Mouse (Mus musculus): ENCODE data around the gene Lamtor1. TPM values are rescaled to one million over a fixed set of nuclear protein-coding genes. Genes with fewer than 3 reads are reported as not detected.
"Not testable (repeated sequence)": the region's sequence is repeated elsewhere in the genome, so short reads cannot be mapped to it uniquely, and the experiment has no call there.

Lamtor1 gene
- polyA plus RNA-seq, 1 experiment from 2014 or later, result 131 TPM

GRCm38 (mm10) chr7:101902846-101903245, 2.9 kb upstream of the Lamtor1 start:
- Histone ChIP-seq H3K9me3 (no peaks in the 10 kb centered on the region), H3K27ac (replicated peaks) (no peak overlapping the region), H3K36me3 (peaks cover 12% of the 10 kb centered on the region), H3K4me1 (peaks cover 17% of the 10 kb centered on the region), H3K9ac (replicated peaks) (no peak overlapping the region), H3K4me3 (no peak overlapping the region), H3K27me3 (no peaks in the 10 kb centered on the region), H3K4me2 (replicated peaks) (no peak overlapping the region)
- ATAC-seq (ENCODE audit: low FRiP score, low read depth), result no peak

GRCm38 (mm10) chr7:101906287-101906681, 580 bp downstream of the Lamtor1 start, which contains the start of gene Tomt:
TSS of gene Tomt (minus strand) at chr7:101906359.
- Histone ChIP-seq H3K27me3 (no peaks in the 10 kb centered on the region), H3K36me3 (peaks cover 31% of the 10 kb centered on the region), H3K27ac (replicated peaks) (peak within 1 kb of the TSS; percentile 92), H3K9ac (replicated peaks) (peak within 1 kb of the TSS; percentile 78), H3K4me2 (replicated peaks) (peak within 1 kb of the TSS; percentile 67), H3K9me3 (no peaks in the 10 kb centered on the region), H3K4me3 (peak within 1 kb of the TSS; percentile 63), H3K4me1 (peaks cover 22% of the 10 kb centered on the region)
- 21% methylated on average over 11 of the region's 11 CpGs for WGBS
- no peak for ATAC-seq (ENCODE audit: low FRiP score, low read depth)

DNA sequence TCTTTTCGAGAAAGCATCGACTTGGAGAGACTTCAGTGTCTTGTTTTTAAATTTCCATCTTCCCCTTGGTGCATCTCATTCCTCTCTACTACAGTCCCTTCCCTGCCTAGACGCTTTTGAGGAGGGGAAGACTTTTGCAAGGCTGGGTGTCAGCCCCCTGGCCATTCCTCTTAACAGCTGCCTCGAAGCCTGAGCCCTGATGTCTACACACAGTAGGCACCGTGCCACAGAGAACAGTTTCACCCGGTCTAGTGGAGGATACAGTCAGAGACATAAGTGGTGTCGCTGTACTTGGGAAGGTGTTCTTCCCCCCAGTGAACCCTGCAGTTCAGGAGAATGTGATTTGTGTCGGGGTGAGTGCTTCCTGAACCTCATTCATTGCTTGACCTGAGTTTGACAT, 992 bp downstream of the Lamtor1 start:
- 79% methylated on average over 8 of the region's 8 CpGs for WGBS
- no peak for ATAC-seq (ENCODE audit: low FRiP score, low read depth)
- peaks cover 22% of the 10 kb centered on the region for H3K4me1 ChIP-seq

DNA sequence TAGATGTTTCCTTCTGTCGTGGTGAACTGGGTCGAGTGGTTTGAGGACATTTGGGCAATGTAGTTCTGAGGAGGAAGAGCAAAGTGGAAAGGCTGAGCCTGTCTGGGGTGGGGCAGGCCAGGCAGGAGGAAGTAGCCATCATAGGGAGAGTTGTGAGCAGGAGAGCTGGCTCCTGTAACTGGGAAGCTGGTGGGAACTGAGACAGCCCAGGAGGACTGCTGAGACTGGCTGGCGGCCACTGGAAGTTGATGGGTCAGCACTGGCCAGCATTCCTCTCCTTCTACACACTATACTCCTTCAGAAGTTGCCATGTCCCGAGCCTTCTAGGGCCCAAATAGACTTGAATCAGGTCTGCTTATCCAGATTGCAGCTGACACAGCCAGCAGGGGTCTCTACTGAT, 2.7 kb downstream of the Lamtor1 start:
- no peak overlapping the region for H3K27ac ChIP-seq (replicated peaks)
- peak overlapping the region; percentile 34 for H3K9ac ChIP-seq (replicated peaks)
- WGBS, result 80% methylated on average over 4 of the region's 4 CpGs
- peaks cover 39% of the 10 kb centered on the region for H3K36me3 ChIP-seq
- H3K27me3 ChIP-seq, result no peaks in the 10 kb centered on the region
- H3K4me2 ChIP-seq (replicated peaks), result no peak overlapping the region
- no peaks in the 10 kb centered on the region for H3K9me3 ChIP-seq
- no peak for ATAC-seq (ENCODE audit: low FRiP score, low read depth)
- H3K4me1 ChIP-seq, result peaks cover 22% of the 10 kb centered on the region
- no peak overlapping the region for H3K4me3 ChIP-seq

More for the DNA sequence above, 992 bp downstream of the Lamtor1 start:
- H3K4me2 ChIP-seq (replicated peaks), result peak overlapping the region; percentile 67
- peak overlapping the region; percentile 78 for H3K9ac ChIP-seq (replicated peaks)
- H3K36me3 ChIP-seq, result peaks cover 34% of the 10 kb centered on the region
- H3K9me3 ChIP-seq, result no peaks in the 10 kb centered on the region
- H3K27me3 ChIP-seq, result no peaks in the 10 kb centered on the region
- peak overlapping the region; percentile 63 for H3K4me3 ChIP-seq
- H3K27ac ChIP-seq (replicated peaks), result no peak overlapping the region

DNA sequence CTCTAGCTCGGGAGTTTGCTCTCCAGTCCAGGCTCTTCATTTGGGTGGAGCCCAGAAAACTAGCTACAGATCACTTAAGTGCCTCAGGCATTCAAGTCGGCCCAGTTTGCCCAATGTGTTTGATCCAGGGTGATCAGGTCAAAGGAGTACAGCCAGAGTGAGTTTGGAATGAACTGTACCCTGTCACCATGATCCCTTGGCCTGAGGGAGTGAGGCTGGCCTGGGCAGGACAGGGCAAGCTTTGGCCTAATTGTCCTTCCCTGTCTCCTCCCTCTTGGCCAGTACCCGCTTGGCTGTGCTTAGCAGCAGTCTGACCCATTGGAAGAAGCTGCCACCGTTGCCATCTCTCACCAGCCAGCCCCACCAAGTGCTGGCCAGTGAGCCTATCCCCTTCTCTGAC, 4.4 kb downstream of the Lamtor1 start:
- Histone ChIP-seq H3K27ac (replicated peaks) (no peak overlapping the region), H3K9me3 (no peaks in the 10 kb centered on the region), H3K36me3 (peaks cover 50% of the 10 kb centered on the region), H3K27me3 (no peaks in the 10 kb centered on the region), H3K4me2 (replicated peaks) (no peak overlapping the region), H3K4me1 (peaks cover 18% of the 10 kb centered on the region), H3K9ac (replicated peaks) (no peak overlapping the region), H3K4me3 (no peak overlapping the region)
- no peak for ATAC-seq (ENCODE audit: low FRiP score, low read depth)
- 95% methylated on average over 4 of the region's 4 CpGs for WGBS

- ATAC-seq (ENCODE audit: low FRiP score, low read depth), result no peak
- Histone ChIP-seq H3K9ac (replicated peaks) (no peak overlapping the region), H3K4me1 (peaks cover 10% of the 10 kb centered on the region), H3K27me3 (no peaks in the 10 kb centered on the region), H3K4me2 (replicated peaks) (no peak overlapping the region), H3K27ac (replicated peaks) (no peak overlapping the region), H3K9me3 (no peaks in the 10 kb centered on the region), H3K4me3 (no peak overlapping the region), H3K36me3 (peaks cover 50% of the 10 kb centered on the region)
- WGBS, result 62% methylated on average over 3 of the region's 3 CpGs
Observed at GRCm38 (mm10) chr7:101911982-101912381, 6.3 kb downstream of the Lamtor1 start.

DNA sequence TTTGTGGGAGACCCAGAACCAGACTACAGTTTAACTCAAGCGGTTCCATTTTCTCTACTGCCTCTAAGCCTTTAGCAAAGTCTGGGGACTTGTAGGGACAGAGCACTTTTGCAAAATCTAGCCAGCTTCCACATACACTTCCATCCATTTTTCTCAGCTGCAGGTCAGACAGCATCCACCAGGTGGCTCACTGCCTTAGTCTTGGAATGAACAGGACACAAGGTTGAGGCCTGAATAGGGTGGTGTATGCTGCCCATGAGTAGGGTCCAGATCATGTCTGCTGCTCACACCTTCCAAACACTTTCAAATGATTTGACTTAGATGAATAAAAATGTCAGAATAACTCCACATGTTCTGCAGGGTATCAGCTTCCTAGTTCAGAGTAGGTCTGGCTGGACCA, 12.4 kb downstream of the Lamtor1 start:
- ATAC-seq (ENCODE audit: low FRiP score, low read depth), result peak; percentile 58; the same call in 1 of the 2 replicates
- Histone ChIP-seq H3K27me3 (no peaks in the 10 kb centered on the region), H3K4me2 (replicated peaks) (no peak overlapping the region), H3K9ac (replicated peaks) (no peak overlapping the region), H3K4me1 (no peaks in the 10 kb centered on the region), H3K36me3 (peaks cover 14% of the 10 kb centered on the region), H3K27ac (replicated peaks) (no peak overlapping the region), H3K4me3 (no peak overlapping the region), H3K9me3 (no peaks in the 10 kb centered on the region)
- whole genome bisulfite sequencing, result 24% methylated on average over 1 of the region's 1 CpGs

GRCm38 (mm10) chr7:101925892-101926291, 20.2 kb downstream of the Lamtor1 start:
- not testable (repeated sequence) for H3K4me1 ChIP-seq; H3K27me3 ChIP-seq; ATAC-seq (ENCODE audit: low FRiP score, low read depth); H3K4me2 ChIP-seq (replicated peaks); H3K9me3 ChIP-seq; H3K9ac ChIP-seq (replicated peaks); H3K36me3 ChIP-seq; H3K27ac ChIP-seq (replicated peaks); H3K4me3 ChIP-seq

DNA sequence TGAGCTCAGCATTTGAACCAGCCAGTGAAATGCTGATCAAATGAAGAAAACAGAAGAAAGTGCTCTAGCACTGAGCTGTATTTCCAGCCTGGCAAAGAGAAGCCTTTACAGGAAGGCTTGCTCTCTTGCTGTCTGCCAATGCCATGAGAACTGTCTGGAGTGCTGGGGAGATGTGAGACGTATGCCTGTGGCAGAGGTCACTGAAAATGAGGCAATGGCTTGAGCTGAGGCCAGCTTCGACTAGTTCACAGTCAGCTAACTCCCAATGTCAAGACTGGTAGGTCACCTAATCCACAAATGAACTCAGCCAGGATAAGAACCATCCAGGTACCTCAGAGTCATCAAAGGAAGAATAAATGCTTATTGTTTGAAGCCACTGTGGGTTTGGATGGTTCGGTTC, 22.4 kb downstream of the Lamtor1 start:
- WGBS, result 93% methylated on average over 3 of the region's 3 CpGs
- H3K9ac ChIP-seq (replicated peaks), result no peak overlapping the region
- ATAC-seq (ENCODE audit: low FRiP score, low read depth), result no peak
- no peaks in the 10 kb centered on the region for H3K9me3 ChIP-seq
- H3K4me3 ChIP-seq, result no peak overlapping the region
- H3K36me3 ChIP-seq, result no peaks in the 10 kb centered on the region
- H3K27ac ChIP-seq (replicated peaks), result no peak overlapping the region
- no peaks in the 10 kb centered on the region for H3K27me3 ChIP-seq
- peaks cover 6% of the 10 kb centered on the region for H3K4me1 ChIP-seq
- no peak overlapping the region for H3K4me2 ChIP-seq (replicated peaks)

DNA sequence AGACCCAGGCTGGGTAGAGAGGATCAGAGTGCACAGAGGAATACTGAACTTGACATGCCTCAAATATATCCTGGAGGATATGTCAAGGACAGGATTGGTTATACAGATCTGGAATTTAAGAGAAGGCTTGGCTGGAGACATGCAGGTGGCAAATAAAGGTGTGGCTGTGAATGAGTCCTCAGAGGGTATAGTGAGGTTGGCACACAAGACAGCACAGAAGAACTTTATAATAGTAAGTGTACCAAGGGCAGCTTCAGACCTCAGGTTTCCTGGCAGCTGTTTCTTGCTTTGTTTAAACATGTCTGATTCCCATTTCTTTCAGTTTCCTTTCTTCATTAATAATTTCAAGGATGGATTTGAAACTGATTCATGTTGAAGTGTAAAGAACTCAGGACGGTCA, 26.8 kb downstream of the Lamtor1 start:
- Histone ChIP-seq H3K27ac (replicated peaks) (no peak overlapping the region), H3K4me1 (peaks cover 24% of the 10 kb centered on the region), H3K27me3 (no peaks in the 10 kb centered on the region), H3K9ac (replicated peaks) (no peak overlapping the region), H3K4me3 (no peak overlapping the region), H3K9me3 (no peaks in the 10 kb centered on the region), H3K36me3 (peaks cover 2% of the 10 kb centered on the region; the same call in 1 of the 2 replicates), H3K4me2 (replicated peaks) (peak overlapping the region; percentile 79)
- no peak for ATAC-seq (ENCODE audit: low FRiP score, low read depth)
- 82% methylated on average over 1 of the region's 1 CpGs for WGBS

GRCm38 (mm10) chr7:101933300-101933699, 27.6 kb downstream of the Lamtor1 start:
- H3K4me2 ChIP-seq (replicated peaks), result peak overlapping the region; percentile 79
- peak overlapping the region; percentile 59 for H3K9ac ChIP-seq (replicated peaks)
- WGBS, result 9% methylated on average over 15 of the region's 15 CpGs
- no peaks in the 10 kb centered on the region for H3K27me3 ChIP-seq
- H3K27ac ChIP-seq (replicated peaks), result no peak overlapping the region; the same call in 1 of the 2 replicates
- ATAC-seq (ENCODE audit: low FRiP score, low read depth), result peak; percentile 28
- peaks cover 24% of the 10 kb centered on the region for H3K4me1 ChIP-seq
- H3K36me3 ChIP-seq, result peaks cover 2% of the 10 kb centered on the region; the same call in 1 of the 2 replicates
- H3K9me3 ChIP-seq, result no peaks in the 10 kb centered on the region
- peak overlapping the region; percentile 92 for H3K4me3 ChIP-seq

GRCm38 (mm10) chr7:101933751-101934240, 28.1 kb downstream of the Lamtor1 start, which contains the start of the genes Lrrc51 and Numa1:
TSS of gene Lrrc51 (minus strand) at chr7:101933895.
TSS of gene Numa1 (plus strand) at chr7:101934111.
- Histone ChIP-seq H3K27ac (replicated peaks) (peak within 1 kb of the TSS; percentile 66), H3K27me3 (no peaks in the 10 kb centered on the region), H3K4me1 (peaks cover 24% of the 10 kb centered on the region), H3K9ac (replicated peaks) (peak within 1 kb of the TSS; percentile 86), H3K36me3 (peaks cover 2% of the 10 kb centered on the region; the same call in 1 of the 2 replicates), H3K4me3 (peak within 1 kb of the TSS; percentile 92), H3K4me2 (replicated peaks) (peak within 1 kb of the TSS; percentile 79), H3K9me3 (no peaks in the 10 kb centered on the region)
- under 1% methylated on average over 40 of the region's 40 CpGs for WGBS
- ATAC-seq (ENCODE audit: low FRiP score, low read depth), result peak; percentile 99

- H3K27me3 ChIP-seq, result no peaks in the 10 kb centered on the region
- no peak for ATAC-seq (ENCODE audit: low FRiP score, low read depth)
- H3K4me2 ChIP-seq (replicated peaks), result no peak overlapping the region
- no peak overlapping the region for H3K4me3 ChIP-seq
- peaks cover 2% of the 10 kb centered on the region; the same call in 1 of the 2 replicates for H3K36me3 ChIP-seq
- 92% methylated on average over 4 of the region's 4 CpGs for WGBS
- no peak overlapping the region for H3K27ac ChIP-seq (replicated peaks)
- no peak overlapping the region for H3K9ac ChIP-seq (replicated peaks)
- H3K9me3 ChIP-seq, result no peaks in the 10 kb centered on the region
- H3K4me1 ChIP-seq, result peaks cover 24% of the 10 kb centered on the region
Observed at GRCm38 (mm10) chr7:101935957-101936356, 30.3 kb downstream of the Lamtor1 start.

Data from midbrain, embryonic 12.5 days (tissue).